Mouse (Mus musculus): Measurements from ENCODE around the gene Ntrk3. TPM values are rescaled to one million over a fixed set of nuclear protein-coding genes. Genes with fewer than 3 reads are reported as not detected.

The Ntrk3 gene
- polyA plus RNA-seq, 1 experiment from 2014 or later: 0.16 TPM

- Histone ChIP-seq H3K4me3 (no peak overlapping the region), H3K27ac (no peak overlapping the region), H3K36me3 (no peaks in the 10 kb centered on the region), H3K9me3 (replicated peaks) (no peaks in the 10 kb centered on the region), H3K4me1 (0 out of 2 replicates have a peak, but pooled peaks cover 2% of the 10 kb centered on the region), H3K27me3 (ENCODE audit: low read depth, poor library complexity, severe bottlenecking) (no peaks in the 10 kb centered on the region)
- no peak for DNase-seq (ENCODE audit: low spot score)
- 31% methylated on average over 1 of the region's 1 CpGs for WGBS
Observed at GRCm38 (mm10) chr7:78183396-78183795, 554.4 kb downstream of the Ntrk3 start.

- no peaks in the 10 kb centered on the region for H3K9me3 ChIP-seq (replicated peaks)
- H3K4me1 ChIP-seq: no peaks in the 10 kb centered on the region
- 77% methylated on average over 4 of the region's 4 CpGs for WGBS
- no peaks in the 10 kb centered on the region for H3K36me3 ChIP-seq
- H3K27me3 ChIP-seq (ENCODE audit: low read depth, poor library complexity, severe bottlenecking): no peaks in the 10 kb centered on the region
- DNase-seq (ENCODE audit: low spot score): no peak
- no peak overlapping the region for H3K27ac ChIP-seq
- no peak overlapping the region for H3K4me3 ChIP-seq
Observed at GRCm38 (mm10) chr7:78179996-78180665, 557.7 kb downstream of the Ntrk3 start.

- no peak for DNase-seq (ENCODE audit: low spot score)
- H3K36me3 ChIP-seq: no peaks in the 10 kb centered on the region
- H3K4me3 ChIP-seq: no peak overlapping the region
- H3K9me3 ChIP-seq (replicated peaks): no peaks in the 10 kb centered on the region
- 79% methylated on average over 5 of the region's 5 CpGs for WGBS
- no peaks in the 10 kb centered on the region for H3K4me1 ChIP-seq
- no peaks in the 10 kb centered on the region for H3K27me3 ChIP-seq (ENCODE audit: low read depth, poor library complexity, severe bottlenecking)
- H3K27ac ChIP-seq: no peak overlapping the region
Observed at GRCm38 (mm10) chr7:78172267-78172955, 565.4 kb downstream of the Ntrk3 start.

- Histone ChIP-seq H3K27ac (no peak overlapping the region), H3K4me3 (no peak overlapping the region), H3K27me3 (ENCODE audit: low read depth, poor library complexity, severe bottlenecking) (no peaks in the 10 kb centered on the region), H3K9me3 (replicated peaks) (no peaks in the 10 kb centered on the region), H3K36me3 (no peaks in the 10 kb centered on the region), H3K4me1 (no peaks in the 10 kb centered on the region)
- WGBS: 51% methylated on average over 1 of the region's 1 CpGs
- DNase-seq (ENCODE audit: low spot score): no peak
Observed at GRCm38 (mm10) chr7:78165466-78165865, 572.3 kb downstream of the Ntrk3 start.

GRCm38 (mm10) chr7:78157946-78158345 is 579.9 kb downstream of the Ntrk3 start:
- Histone ChIP-seq H3K9me3 (replicated peaks) (no peaks in the 10 kb centered on the region), H3K27me3 (ENCODE audit: low read depth, poor library complexity, severe bottlenecking) (no peaks in the 10 kb centered on the region), H3K4me1 (no peaks in the 10 kb centered on the region), H3K36me3 (no peaks in the 10 kb centered on the region), H3K27ac (no peak overlapping the region), H3K4me3 (no peak overlapping the region)
- WGBS: 97% methylated on average over 2 of the region's 2 CpGs
- DNase-seq (ENCODE audit: low spot score): no peak

- no peaks in the 10 kb centered on the region for H3K36me3 ChIP-seq
- no peak overlapping the region for H3K4me3 ChIP-seq
- no peaks in the 10 kb centered on the region for H3K4me1 ChIP-seq
- no peaks in the 10 kb centered on the region for H3K9me3 ChIP-seq (replicated peaks)
- no peak overlapping the region for H3K27ac ChIP-seq
- WGBS: 67% methylated on average over 4 of the region's 4 CpGs
- H3K27me3 ChIP-seq (ENCODE audit: low read depth, poor library complexity, severe bottlenecking): no peaks in the 10 kb centered on the region
- DNase-seq (ENCODE audit: low spot score): no peak
Observed at GRCm38 (mm10) chr7:78145251-78145650, 592.6 kb downstream of the Ntrk3 start.

GRCm38 (mm10) chr7:78144849-78145248 is 593.0 kb downstream of the Ntrk3 start:
- 84% methylated on average over 3 of the region's 3 CpGs for WGBS
- Histone ChIP-seq H3K4me3 (no peak overlapping the region), H3K27ac (no peak overlapping the region)

GRCm38 (mm10) chr7:78129966-78130365 is 607.8 kb downstream of the Ntrk3 start:
- no peaks in the 10 kb centered on the region for H3K4me1 ChIP-seq
- H3K27me3 ChIP-seq (ENCODE audit: low read depth, poor library complexity, severe bottlenecking): no peaks in the 10 kb centered on the region
- H3K27ac ChIP-seq: no peak overlapping the region
- H3K4me3 ChIP-seq: no peak overlapping the region
- H3K36me3 ChIP-seq: no peaks in the 10 kb centered on the region
- 97% methylated on average over 1 of the region's 1 CpGs for WGBS
- H3K9me3 ChIP-seq (replicated peaks): no peaks in the 10 kb centered on the region
- no peak for DNase-seq (ENCODE audit: low spot score)

More at GRCm38 (mm10) chr7:78144849-78145248, 593.0 kb downstream of the Ntrk3 start:
- Histone ChIP-seq H3K9me3 (replicated peaks) (no peaks in the 10 kb centered on the region), H3K36me3 (no peaks in the 10 kb centered on the region), H3K27me3 (ENCODE audit: low read depth, poor library complexity, severe bottlenecking) (no peaks in the 10 kb centered on the region), H3K4me1 (no peaks in the 10 kb centered on the region)
- no peak for DNase-seq (ENCODE audit: low spot score)

Other genes starting within 250 kb of the Ntrk3 start
- 92.4 and 99.7 TPM in 2 replicates for gene Mrps11, start 45.1 kb upstream of the Ntrk3 start, polyA plus RNA-seq (2016; fragmentation: Nextera tagmentation; extraction: Ambion mirVana)
- 85.4 and 96.4 TPM in 2 replicates for gene Mrpl46, start 45.5 kb upstream of the Ntrk3 start, polyA plus RNA-seq (2016; fragmentation: Nextera tagmentation; extraction: Ambion mirVana)
- gene Det1, start 109.3 kb upstream of the Ntrk3 start, polyA plus RNA-seq (2016; fragmentation: Nextera tagmentation; extraction: Ambion mirVana): 21.0 and 23.5 TPM in 2 replicates
- 59.5 and 73.3 TPM in 2 replicates for gene Aen, start 157.8 kb upstream of the Ntrk3 start, polyA plus RNA-seq (2016; fragmentation: Nextera tagmentation; extraction: Ambion mirVana)
- gene Isg20, start 175.4 kb upstream of the Ntrk3 start, polyA plus RNA-seq (2016; fragmentation: Nextera tagmentation; extraction: Ambion mirVana): 0.61 and 0.82 TPM in 2 replicates